Mouse (Mus musculus) hindbrain, postnatal 0 days (tissue): ENCODE results near the gene Agrp. TPM values are rescaled to one million over a fixed set of nuclear protein-coding genes. Genes with fewer than 3 reads are reported as not detected.

Experiments
- ATAC-seq: fragments of 200-750 bp; cut with Nextera tagmentation; 2 replicates; pipeline ENCODE4 v1.8.0; 2017; ENCODE audit warnings: mild to moderate bottlenecking, moderate TSS enrichment, moderate library complexity
- DNase-seq: peaks from one replicate; pipeline ENCODE4 v3.0.0-alpha.2; 2015; ENCODE audit warnings: low spot score
- H3K27ac ChIP-seq: fragments of 300-500 bp; sonication (generic); 2 replicates; pipeline ENCODE4 v1.5.1; 2014; ENCODE audit warnings: mild to moderate bottlenecking
- H3K27me3 ChIP-seq: fragments of 300-500 bp; sonication (generic); 2 replicates; pipeline ENCODE4 v1.6.1; 2014; ENCODE audit warnings: low read length, mixed read lengths; ENCODE audit not compliant: insufficient read depth
- H3K36me3 ChIP-seq: fragments of 300-500 bp; sonication (generic); 2 replicates; pipeline ENCODE4 v1.6.1; 2014; ENCODE audit warnings: low read length, mixed read lengths; ENCODE audit not compliant: insufficient read depth
- H3K4me1 ChIP-seq: fragments of 300-500 bp; sonication (generic); 2 replicates; pipeline ENCODE4 v1.6.1; 2014; ENCODE audit warnings: antibody characterized with exemption, low read length, mixed read lengths; ENCODE audit not compliant: insufficient read depth
- H3K4me2 ChIP-seq: fragments of 300-500 bp; sonication (generic); 2 replicates; pipeline ENCODE4 v1.6.1; 2014; ENCODE audit warnings: low read depth, mild to moderate bottlenecking, low read length, moderate library complexity, mixed read lengths
- H3K4me3 ChIP-seq: fragments of 300-500 bp; sonication (generic); 2 replicates; pipeline ENCODE4 v1.5.1; 2014; ENCODE audit warnings: low read length
- H3K9ac ChIP-seq: fragments of 300-500 bp; sonication (generic); replicated peaks from 2 replicates; pipeline ENCODE4 v1.6.1; 2014; ENCODE audit warnings: mild to moderate bottlenecking, low read length, moderate library complexity, mixed read lengths
- H3K9me3 ChIP-seq: fragments of 300-500 bp; sonication (generic); 2 replicates; pipeline ENCODE4 v1.6.1; 2016; ENCODE audit warnings: low read length, mixed read lengths
- CTCF ChIP-seq: IDR thresholded peaks from 2 replicates; pipeline ENCODE4 v1.5.1; 2016; ENCODE audit warnings: antibody characterized with exemption, control low read depth, low read depth
- WGBS: fragments of 180-500 bp; shearing (Covaris S2); extraction: QIAGEN DNeasy Blood & Tissue Kit; methylation state at CpG from one replicate; pipeline ENCODE4 v1.1.7; 2014; 5-methylcytosine and 5-hydroxymethylcytosine counted together
- polyA plus RNA-seq: library from polyadenylated mRNA; unstranded; fragments of >200 nt; fragmentation: Nextera tagmentation; extraction: Ambion mirVana; gene quantifications from 2 replicates; pipeline ENCODE4 v1.2.1, GENCODE M21; 2015
- total RNA-seq: library from RNA; depleted of rRNA; stranded (reverse); fragments of >200 nt; gene quantifications from 2 replicates; pipeline ENCODE4 v1.2.3, GENCODE M21; 2014

Agrp gene
- total and polyA plus RNA-seq, 2 experiments from 2014 or later: 1.3 to 2.1 TPM

DNA sequence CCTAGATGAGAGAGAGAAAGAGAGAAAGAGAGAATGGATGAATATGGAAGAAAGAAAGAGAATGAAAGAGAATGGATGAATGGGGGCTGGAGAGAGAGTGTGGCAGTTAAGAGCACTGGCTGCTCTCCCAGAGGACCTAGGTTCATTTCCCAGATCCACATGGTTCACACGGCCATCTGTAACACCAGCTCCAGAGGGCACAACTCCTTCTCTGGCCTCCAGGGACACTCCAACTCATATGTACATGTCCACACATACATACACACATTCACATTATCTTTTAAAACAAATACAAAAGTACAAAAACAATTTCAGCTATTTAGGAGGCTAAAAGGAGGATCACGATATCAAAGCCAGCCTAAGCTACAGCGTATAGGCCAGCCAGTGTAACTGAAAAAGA, 74.3 kb downstream of the Agrp start:
- Histone ChIP-seq H3K4me2 (no peak overlapping the region), H3K9ac (no peak overlapping the region), H3K4me1 (peaks cover 20% of the 10 kb centered on the region; the same call in 1 of the 2 replicates), H3K36me3 (no peaks in the 10 kb centered on the region), H3K27me3 (no peaks in the 10 kb centered on the region), H3K9me3 (no peaks in the 10 kb centered on the region), H3K27ac (no peak overlapping the region), H3K4me3 (no peak overlapping the region)
- ATAC-seq (no peak), DNase-seq (no peak)
- 70% methylated on average over 3 of the region's 3 CpGs for WGBS
- no peak for TF ChIP-seq CTCF

DNA sequence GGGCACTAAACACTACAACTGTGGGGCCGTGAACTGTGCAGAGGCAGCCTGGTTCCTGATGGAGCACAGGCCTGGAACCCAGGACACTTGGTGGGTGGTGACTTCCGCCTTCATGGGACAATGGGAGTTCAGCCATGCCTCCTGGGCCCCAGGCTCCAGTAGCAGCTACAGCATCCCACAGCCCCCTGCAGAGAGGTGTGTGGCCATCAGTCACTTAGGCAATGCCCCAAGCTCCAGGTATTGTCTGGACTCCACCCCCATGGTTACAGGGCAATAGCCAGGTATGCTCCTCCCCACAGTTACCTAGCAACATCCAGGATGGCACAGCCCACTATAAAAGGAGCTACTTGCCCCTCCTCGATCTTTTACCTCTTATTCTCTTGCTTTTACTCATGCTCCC, 82.0 kb downstream of the Agrp start:
- Histone ChIP-seq H3K27ac (no peak overlapping the region), H3K4me3 (no peak overlapping the region), H3K9me3 (no peaks in the 10 kb centered on the region), H3K4me1 (no peaks in the 10 kb centered on the region), H3K27me3 (no peaks in the 10 kb centered on the region), H3K9ac (no peak overlapping the region), H3K4me2 (no peak overlapping the region), H3K36me3 (no peaks in the 10 kb centered on the region)
- 69% methylated on average over 3 of the region's 3 CpGs for WGBS
- ATAC-seq (no peak), DNase-seq (no peak)
- no peak for TF ChIP-seq CTCF

DNA sequence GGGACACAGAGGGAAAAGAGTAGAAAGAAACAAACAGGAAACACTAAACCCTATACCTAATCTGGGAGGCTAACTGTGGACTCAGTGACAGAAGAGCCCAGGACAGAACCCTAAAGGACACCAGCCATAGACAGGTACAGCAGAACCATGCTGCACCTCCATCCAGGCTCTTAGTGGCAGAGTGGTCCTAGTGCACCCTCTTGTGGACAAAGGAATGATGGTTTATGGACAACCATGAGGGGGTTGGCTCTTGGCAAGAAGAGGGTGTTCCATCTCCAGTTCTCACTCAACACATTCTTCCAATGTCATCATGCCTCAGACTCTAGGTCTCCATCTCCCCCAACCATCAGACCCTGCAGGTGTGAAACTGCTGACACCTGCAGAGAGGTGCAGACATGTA, 83.1 kb downstream of the Agrp start:
- TF ChIP-seq CTCF: peak; percentile 90
- no peak overlapping the region for H3K27ac ChIP-seq
- H3K27me3 ChIP-seq: no peaks in the 10 kb centered on the region
- no peak overlapping the region for H3K9ac ChIP-seq
- H3K4me1 ChIP-seq: no peaks in the 10 kb centered on the region
- H3K4me3 ChIP-seq: no peak overlapping the region
- no peaks in the 10 kb centered on the region for H3K9me3 ChIP-seq
- no peaks in the 10 kb centered on the region for H3K36me3 ChIP-seq
- H3K4me2 ChIP-seq: no peak overlapping the region
- ATAC-seq: peak; percentile 73
- peak; percentile 71 for DNase-seq

DNA sequence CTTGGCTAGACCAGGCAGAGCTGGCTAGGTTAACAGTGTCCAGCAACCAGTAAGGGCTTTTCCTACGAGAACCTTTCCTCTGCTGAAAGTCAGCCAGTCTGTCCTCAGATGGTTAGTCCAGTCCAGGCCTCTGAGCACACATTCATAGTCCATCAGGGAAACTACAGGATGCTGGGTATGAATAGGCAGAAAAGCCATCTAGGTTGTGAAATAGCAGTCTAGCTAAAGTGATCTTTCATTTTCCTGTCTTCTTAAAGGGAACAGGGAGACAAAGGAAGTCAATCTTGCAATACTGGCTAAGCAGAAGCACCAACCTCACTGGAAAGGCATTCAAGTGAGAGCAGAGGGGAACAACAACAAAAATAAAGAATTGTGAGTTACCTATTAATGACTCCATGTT, 84.4 kb downstream of the Agrp start:
- no peak for ATAC-seq
- TF ChIP-seq CTCF: no peak
- 87% methylated on average over 1 of the region's 1 CpGs for WGBS

DNA sequence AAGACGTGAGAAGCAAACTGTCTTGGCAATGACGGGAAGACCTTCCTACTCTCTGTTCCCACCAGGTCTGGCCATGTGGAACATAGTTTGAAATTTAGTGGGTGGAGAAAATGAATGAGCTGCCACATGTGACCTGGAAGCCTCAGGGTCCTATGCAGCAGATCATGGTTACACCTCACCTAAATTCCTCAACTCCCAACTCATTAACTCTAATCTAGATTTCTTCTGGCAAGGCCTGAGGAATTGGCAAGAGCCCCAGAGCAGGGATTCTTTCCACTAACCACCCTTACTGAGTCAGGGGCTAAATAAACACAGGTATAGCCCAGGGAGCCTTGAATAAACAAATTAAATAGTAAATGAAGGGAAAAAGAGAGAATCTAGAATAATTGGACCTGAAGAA, 85.2 kb downstream of the Agrp start:
- DNase-seq (no peak), ATAC-seq (no peak)
- H3K27ac ChIP-seq: no peak overlapping the region
- no peaks in the 10 kb centered on the region for H3K27me3 ChIP-seq
- 96% methylated on average over 2 of the region's 2 CpGs for WGBS
- H3K4me2 ChIP-seq: no peak overlapping the region
- no peak overlapping the region for H3K9ac ChIP-seq
- no peak for TF ChIP-seq CTCF
- H3K9me3 ChIP-seq: no peaks in the 10 kb centered on the region
- 0 out of 2 replicates have a peak, but pooled peaks cover under 1% of the 10 kb centered on the region for H3K4me1 ChIP-seq
- H3K36me3 ChIP-seq: no peaks in the 10 kb centered on the region
- no peak overlapping the region for H3K4me3 ChIP-seq

More for the DNA sequence above, 84.4 kb downstream of the Agrp start:
- H3K9me3 ChIP-seq: no peaks in the 10 kb centered on the region
- no peaks in the 10 kb centered on the region for H3K4me1 ChIP-seq
- H3K4me3 ChIP-seq: no peak overlapping the region
- H3K27me3 ChIP-seq: no peaks in the 10 kb centered on the region
- no peak for DNase-seq
- no peaks in the 10 kb centered on the region for H3K36me3 ChIP-seq
- H3K27ac ChIP-seq: no peak overlapping the region
- no peak overlapping the region for H3K4me2 ChIP-seq
- H3K9ac ChIP-seq: no peak overlapping the region

DNA sequence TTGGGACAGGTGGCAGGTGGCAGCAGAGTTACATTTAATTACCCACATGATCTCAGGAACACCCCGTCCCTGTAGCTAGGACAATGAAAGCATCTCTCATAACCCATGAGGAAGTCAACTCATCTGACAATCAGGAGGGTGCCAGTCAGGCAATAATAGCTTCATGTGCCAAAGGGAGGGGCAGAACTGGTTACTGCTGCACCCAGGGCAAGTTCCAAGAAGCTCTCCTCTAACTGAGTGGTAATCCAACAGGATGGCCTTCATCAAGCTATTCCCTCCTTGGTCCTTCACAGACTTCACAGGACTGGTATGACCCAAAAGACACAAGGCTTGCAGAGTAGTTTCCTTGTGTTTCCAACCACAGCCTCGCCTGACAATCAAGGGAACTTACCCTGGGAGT, 87.1 kb downstream of the Agrp start:
- Histone ChIP-seq H3K9ac (no peak overlapping the region), H3K9me3 (no peaks in the 10 kb centered on the region), H3K27me3 (no peaks in the 10 kb centered on the region), H3K4me2 (no peak overlapping the region), H3K27ac (no peak overlapping the region), H3K4me1 (peaks cover 17% of the 10 kb centered on the region), H3K4me3 (no peak overlapping the region), H3K36me3 (no peaks in the 10 kb centered on the region)
- DNase-seq (no peak), ATAC-seq (no peak)
- WGBS: 86% methylated on average over 2 of the region's 2 CpGs
- no peak for TF ChIP-seq CTCF

DNA sequence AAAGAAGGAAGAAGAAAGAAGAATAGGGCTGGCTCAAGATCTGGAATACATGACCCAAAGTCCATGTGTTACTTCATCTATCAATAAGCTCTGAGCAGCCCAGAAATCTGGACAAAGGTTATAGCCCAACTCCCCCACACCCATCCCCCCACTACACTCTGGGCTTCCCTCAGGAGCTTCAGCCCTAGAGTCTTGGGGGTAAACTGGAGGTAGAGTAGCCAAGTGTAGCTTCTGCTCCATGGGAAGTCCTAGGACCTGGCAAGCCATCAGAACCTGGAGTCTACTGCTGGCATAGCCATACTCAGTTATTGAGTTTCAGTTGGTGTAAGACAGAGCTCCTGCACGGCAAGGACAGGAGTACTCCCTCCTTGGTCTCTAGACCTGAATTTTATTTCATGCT, 87.7 kb downstream of the Agrp start:
- TF ChIP-seq CTCF: no peak
- Histone ChIP-seq H3K27ac (no peak overlapping the region), H3K4me1 (peaks cover 22% of the 10 kb centered on the region), H3K27me3 (no peaks in the 10 kb centered on the region), H3K36me3 (no peaks in the 10 kb centered on the region), H3K9ac (no peak overlapping the region), H3K4me3 (no peak overlapping the region), H3K4me2 (no peak overlapping the region), H3K9me3 (no peaks in the 10 kb centered on the region)
- ATAC-seq: no peak
- 91% methylated on average over 1 of the region's 1 CpGs for WGBS
- DNase-seq: no peak
